Mouse (Mus musculus) lung, adult 18-20 months (tissue): ENCODE results near the gene Tctn3.

Source experiments
- DNase-seq, 2 experiments: peaks; one replicate each; pipeline ENCODE4 v3.0.0; 2022; ENCODE audit warnings: mixed read lengths in 2 of 2

Gene Tctn3

DNA sequence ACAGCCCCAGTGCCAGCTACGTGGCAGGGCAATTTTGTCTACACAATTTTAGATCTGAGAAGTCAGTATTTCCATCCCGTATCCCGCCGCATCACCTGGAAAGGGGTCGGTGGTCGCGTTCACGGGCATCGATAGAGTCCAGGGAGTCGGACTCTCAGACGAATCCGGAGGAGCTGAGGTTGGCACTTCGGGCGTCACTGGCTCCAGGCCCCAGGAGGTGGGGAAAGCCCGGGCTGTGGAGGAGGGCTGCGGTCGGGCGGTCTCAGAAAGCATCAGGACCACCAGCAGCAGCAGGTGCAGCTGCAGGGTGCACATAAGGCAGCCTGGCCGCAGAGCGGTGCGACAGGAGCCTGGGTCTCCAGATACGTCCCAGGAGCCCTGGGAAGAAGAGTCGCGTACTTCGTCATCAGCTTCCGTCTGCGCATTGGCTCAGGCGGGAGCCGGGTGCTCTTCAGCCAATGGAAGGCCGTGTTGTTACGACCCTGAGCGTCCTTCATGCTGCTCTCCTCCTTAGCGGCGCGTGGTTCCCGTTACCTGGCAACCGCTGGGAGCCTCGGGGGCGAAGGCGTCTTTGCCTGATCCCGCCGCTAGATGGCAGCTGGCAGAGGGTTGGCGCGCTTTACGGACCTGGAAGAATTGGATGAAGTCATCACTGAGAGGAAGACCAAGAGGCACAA lies at the start of gene Tctn3, which contains the start of gene Entpd1:
TSS of gene Tctn3 (minus strand) at position 404 of the 677 bp plus-strand sequence.
TSS of gene Entpd1 (plus strand) at position 537 of the 677 bp plus-strand sequence.
- peak; percentile 96 to 97 for DNase-seq

GRCm38 (mm10) chr19:40661108-40661507 lies 49.1 kb upstream of the Tctn3 start:
- peak; percentile 62 to 67 for DNase-seq

GRCm38 (mm10) chr19:40660510-40660909 lies 48.5 kb upstream of the Tctn3 start:
- DNase-seq, result no peak

GRCm38 (mm10) chr19:40659651-40660478 lies 47.8 kb upstream of the Tctn3 start:
- DNase-seq, result peak; percentile 54 to 68

DNA sequence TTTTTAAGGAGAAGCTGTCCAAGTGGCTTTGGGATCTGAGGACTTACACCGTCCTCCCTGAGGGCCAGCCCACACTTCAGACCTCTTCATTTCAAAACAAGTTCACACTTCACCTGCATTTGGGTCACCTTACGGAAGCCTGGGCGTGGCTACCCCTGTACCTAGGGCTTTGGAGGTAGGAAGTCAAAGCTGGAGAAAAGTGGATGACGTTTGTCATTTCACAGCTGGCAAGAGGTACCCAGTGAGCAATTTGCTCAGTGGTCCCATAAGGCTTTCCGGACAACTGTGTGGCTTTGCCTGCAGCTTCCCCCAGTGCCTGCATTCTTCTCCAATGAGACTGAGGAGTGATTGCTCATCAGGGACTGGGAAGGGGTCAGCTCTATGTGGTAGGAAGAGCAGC lies 46.9 kb upstream of the Tctn3 start:
- DNase-seq, result peak; percentile 84 to 88

DNA sequence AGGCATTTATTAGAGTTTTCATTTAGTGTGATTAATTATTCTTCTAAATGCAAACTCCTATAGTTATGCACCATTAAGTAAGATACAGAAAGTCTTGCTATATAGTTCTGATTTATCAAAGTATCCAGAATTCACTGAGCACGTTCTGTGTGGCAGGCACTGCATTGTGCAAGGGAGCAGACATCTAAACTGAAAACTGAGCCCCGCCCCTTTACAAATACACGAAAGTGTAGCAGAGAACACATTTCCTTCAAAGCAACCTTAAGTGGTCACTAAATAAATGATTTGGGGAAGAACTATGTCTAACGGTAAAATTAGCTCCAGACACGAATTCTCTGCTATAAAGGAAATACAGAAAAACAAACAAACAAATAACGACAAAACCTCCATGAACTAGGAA lies 46.2 kb upstream of the Tctn3 start:
- DNase-seq, result peak in 1 of 2 experiments; percentile 38

DNA sequence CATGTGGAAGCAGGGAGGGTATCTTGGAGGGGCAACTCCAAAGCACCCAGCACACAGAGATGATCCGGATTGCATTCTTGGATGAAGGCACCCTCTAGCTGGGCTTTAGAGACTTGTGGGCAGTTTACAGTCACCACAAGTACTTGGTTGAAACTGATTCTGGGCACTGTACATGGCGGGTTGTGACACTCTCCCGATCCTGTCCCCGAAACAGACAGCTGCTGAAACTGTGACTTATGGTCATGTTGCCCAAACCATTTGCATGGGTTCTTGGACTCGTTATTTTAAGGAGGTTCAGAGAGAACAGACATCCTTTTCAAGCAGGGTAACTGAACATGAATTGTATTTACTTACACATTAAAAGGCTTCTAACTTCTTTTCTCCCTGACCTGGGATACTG lies 44.2 kb upstream of the Tctn3 start:
- no peak for DNase-seq

DNA sequence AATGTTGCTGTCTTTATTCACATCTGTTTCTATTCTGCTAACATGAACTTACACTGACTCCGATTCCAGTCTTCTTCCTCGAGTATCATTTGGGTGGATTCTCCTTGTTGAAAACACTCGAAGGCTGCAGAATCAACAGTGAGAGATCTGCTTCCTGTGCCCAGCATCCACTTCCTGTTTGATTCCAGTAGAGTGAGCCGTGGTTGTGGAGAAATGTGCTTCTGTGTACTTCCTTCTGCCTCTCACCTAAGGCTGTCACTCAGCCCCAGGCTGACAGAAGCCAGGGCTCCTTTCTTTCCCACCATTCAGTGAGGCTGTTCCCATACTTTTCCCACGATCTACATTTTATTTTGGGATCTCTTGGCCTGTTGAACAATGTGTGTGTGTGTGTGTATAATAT lies 38.1 kb upstream of the Tctn3 start:
- DNase-seq, result peak in 1 of 2 experiments; percentile 46

DNA sequence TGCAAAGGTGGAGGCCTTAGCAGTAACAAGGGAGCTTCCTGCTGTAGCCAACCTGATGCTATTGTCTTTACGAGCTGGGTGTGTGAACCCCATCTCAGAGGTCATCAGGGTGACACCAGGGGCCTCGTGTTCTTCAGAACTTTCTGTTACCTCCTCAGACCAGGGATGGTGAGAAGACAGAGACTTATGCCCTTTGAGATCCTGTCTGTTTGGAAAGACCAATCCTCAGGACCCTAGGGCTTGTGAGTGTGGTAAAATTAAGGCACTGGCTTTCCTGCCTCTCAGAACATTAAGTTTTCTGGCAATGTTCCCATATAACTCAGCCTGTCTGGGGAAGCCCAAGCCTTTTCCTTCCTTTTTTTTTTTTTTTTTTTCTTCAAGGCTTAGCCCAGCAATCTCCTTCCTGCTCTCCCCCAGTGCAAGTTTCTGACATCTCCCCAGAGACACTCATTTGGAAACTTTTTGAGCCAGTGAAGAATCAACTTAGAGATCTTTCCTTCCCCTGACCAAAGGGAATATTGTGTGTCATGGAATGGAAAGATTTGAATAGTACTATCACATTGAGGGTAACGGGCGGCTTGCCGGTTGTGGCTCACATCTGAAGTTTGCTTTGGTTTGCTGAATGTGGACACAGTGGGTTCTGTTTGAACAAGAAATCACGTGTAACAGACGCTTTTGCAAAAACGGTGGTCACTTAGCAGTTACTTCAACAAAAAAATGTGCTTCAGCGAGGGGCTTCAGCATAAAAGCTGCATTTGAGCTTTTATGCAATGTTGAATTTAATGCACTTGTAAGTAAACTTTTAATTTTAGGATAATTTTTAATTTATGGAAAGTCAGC lies 35.5 kb upstream of the Tctn3 start:
- peak in 1 of 2 experiments; percentile 50 for DNase-seq

DNA sequence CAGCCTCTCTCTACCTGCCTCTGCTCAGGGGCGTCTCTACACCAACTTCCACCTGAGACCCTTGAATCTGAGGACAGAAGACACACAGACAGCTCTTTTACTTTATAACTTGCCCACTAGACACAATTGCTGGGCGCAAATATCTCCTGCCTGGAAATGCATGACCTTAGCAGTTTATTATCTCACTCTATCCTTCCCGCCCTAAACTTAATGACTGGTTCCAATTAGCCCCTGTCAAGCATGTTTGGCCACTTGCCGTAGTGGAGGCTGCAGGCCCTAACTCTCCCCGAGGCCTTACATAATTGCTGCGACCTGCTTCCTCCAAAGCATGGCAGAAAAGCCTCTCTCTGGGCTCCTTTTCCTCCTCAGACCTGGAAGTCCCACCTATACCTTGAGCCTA lies 34.3 kb upstream of the Tctn3 start:
- DNase-seq, result no peak

DNA sequence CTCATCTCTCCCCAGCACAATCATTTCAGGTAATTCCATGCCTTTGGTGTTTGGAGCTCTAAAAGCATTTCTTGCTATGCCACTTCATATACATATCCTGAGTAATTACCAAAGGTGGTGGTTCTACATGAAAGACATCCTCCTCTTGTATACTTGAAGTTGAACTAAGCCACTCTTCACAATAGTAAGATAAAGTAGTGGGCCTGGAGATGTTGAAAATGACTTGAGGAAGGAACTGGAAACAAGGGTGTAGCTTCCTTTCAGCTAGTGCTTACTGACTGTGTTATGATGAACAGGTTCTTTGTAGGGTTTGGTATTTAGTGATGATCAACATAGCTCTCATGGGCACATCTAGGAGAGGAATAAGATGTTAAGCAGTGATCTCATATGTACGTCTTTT lies 31.8 kb upstream of the Tctn3 start:
- DNase-seq, result no peak

- DNase-seq, result no peak
Measured at GRCm38 (mm10) chr19:40640799-40641198, 28.8 kb upstream of the Tctn3 start.

DNA sequence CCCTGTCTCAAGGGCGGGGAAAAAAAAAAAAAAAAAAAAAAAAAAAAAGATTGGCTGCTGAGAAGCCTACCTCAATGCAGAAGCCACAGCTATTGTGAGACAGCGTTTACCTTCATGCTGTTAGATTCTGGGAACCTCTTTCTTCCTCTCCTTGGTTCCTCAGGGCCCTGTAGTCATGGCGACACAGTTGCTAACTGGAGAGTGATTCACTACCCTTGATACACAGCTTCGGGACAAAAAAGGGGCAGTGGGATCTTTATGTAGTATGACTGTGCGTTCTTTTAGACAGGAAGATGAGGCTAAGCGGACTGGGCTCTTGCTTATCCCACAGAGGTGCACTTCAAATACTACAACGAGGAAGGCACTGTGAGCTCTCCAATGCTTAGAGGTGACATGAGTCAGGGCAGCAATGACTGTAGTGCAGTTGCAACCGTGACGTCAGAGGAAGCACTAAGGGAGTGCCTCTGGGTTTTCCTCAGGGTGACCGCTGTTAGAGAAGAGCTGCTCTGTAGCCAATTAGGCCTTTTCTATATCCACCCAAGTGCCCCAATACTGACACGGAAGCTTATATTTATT lies 27.8 kb upstream of the Tctn3 start:
- no peak for DNase-seq

GRCm38 (mm10) chr19:40638582-40638981 lies 26.5 kb upstream of the Tctn3 start:
- DNase-seq, result no peak

DNA sequence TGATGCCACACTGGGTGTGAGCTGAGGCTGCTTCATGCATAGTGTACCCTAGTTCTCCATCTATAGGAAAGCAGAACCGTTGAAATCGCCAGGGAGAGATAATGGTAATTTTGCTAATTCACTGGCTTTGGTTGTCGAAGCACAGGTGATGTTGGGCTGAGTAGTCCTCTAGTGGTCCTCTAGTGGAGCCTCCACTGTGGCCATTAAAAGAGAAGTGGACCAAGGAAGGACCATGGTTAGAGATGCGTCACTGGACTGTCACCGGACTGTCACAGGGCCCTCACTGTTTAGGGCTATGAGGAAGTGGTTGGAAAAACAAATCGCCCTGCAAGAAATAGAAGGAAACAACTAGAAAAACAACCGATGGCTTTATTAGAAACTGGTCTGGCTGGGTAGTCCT lies 25.6 kb upstream of the Tctn3 start:
- peak; percentile 40 to 47 for DNase-seq

- peak; percentile 57 to 74 for DNase-seq
Measured at GRCm38 (mm10) chr19:40637091-40637490, 25.1 kb upstream of the Tctn3 start.

GRCm38 (mm10) chr19:40633144-40633543 lies 21.1 kb upstream of the Tctn3 start:
- DNase-seq, result no peak

DNA sequence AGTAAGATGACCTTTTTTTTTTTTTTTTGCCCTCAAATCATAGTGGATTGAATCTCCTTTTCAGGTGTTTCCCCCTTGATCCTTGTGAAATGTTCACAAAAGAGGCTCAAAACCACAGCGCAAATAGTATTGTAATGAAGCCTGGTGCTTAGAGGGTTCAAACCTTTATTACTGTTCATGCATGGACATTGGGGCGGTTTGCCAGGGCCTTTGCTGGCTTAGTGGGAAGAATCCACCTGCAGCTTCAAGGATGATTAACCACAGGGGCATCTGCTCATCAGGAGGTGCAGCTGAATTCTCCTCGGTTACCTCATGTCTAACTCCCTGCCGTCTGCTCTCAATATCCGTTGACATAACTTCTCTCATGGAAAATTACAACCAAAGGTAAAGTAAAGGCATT lies 20.6 kb upstream of the Tctn3 start:
- DNase-seq, result no peak

GRCm38 (mm10) chr19:40632193-40632592 lies 20.2 kb upstream of the Tctn3 start:
- DNase-seq, result no peak

DNA sequence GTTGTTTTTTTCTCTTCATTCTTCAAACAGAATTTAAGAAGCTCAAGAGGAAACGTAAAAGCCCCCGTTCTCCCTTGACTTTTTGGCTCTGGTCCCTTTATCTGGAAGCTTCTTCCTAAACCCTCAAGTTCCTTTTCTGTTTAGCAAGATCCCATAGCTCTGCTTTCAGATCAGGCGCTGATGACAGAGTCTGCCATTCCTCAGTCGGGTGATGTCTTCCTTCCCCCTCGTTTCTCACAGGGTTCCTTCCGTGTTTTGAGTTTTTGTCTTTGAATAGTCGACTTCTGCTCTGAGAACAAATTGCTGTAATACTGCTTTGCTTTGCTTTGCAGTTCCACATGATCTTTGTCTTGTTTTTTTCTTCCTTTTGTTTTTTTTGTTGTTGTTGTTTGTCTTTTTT lies 18.6 kb upstream of the Tctn3 start:
- DNase-seq, result no peak

DNA sequence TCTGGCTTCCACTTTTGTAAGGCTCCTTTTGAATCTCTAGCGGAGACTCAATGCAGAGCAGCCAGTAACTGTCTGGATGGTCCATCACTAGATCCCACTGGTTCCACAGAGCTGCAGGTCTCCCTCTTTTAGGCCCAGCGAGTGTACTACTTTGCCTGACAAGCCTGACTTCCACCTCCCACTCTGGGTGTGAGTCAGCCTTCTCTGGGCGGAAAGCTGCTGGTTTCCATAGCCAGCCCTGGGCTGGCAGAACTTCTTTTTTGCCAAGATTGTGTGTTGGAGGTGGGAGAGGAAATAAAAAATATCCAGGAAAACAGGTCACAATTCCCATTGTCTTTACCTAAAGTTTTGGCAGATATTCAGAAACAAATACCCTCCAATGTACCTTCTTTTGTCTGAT lies 18.1 kb upstream of the Tctn3 start:
- no peak for DNase-seq

DNA sequence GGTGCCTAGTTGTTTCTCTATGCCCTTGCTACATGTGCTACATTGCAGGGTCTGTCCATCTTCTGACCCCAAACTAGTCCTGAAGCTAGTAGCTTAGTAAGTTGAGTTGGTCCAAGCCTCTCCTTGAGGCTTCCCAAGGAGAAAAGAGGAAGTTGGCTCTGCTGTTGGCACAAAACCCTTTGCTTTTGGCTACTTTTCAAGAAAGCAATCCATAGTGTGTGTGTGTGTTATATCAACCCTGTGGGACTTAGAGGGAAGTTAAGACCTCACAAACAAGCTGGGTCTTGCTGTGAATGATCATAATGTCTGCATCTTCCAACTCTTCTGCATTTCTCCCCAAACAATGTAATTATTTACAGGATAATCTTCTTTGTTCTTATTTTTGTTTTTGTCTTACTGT lies 16.9 kb upstream of the Tctn3 start:
- no peak for DNase-seq

DNA sequence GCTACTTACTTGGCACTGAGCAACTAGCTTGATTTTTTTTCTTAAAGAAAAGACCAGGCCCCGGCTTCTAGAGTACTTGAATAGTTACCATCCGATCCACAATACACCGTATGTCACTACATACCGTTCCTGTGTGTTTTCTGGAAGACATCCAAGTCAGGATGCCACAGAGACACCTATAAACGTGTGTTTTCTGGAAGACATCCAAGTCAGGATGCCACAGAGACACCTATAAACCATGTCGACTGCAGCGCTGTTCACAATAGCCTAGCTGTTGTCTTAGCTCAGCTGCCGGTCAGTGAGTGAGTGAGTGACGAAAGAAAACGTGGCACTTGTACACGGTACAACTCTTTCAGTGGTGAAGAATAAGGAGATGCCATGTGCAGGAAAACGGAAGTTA lies 13.9 kb upstream of the Tctn3 start:
- DNase-seq, result no peak
